Mouse (Mus musculus) 3134 (cell line): ENCODE measurements around the gene Ikzf3.

Experiments
- DNase-seq: peaks from one replicate; pipeline ENCODE4 v3.0.0-alpha.2; 2011; ENCODE audit warnings: low spot score; ENCODE audit not compliant: insufficient read length; ENCODE audit errors: extremely low read depth

Gene Ikzf3

DNA sequence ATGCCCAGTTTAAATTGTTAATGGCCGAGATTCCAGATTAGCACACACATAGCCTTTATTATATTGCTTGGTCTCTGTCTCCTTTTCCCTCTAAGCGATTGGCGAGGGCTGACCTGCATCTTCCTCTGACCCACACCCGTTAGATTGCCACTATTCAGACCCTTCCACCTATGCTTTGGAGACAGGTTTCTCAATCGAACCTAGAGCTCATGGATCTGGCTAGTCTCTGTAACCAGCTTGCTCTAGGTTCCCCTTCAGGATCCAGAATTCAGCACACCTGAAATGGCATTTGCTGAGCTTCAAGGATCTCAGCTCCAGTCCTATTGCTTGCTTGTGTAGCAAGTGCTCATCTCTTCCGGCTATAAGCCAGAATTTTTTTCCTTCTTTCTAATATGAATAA, 23.6 kb upstream of the Ikzf3 start:
- no peak for DNase-seq

GRCm38 (mm10) chr11:98568326-98568725, 22.5 kb upstream of the Ikzf3 start:
- no peak for DNase-seq

GRCm38 (mm10) chr11:98563921-98564414, 18.1 kb upstream of the Ikzf3 start:
- DNase-seq = no peak

GRCm38 (mm10) chr11:98563025-98563424, 17.2 kb upstream of the Ikzf3 start:
- DNase-seq = no peak

GRCm38 (mm10) chr11:98560942-98561341, 15.1 kb upstream of the Ikzf3 start:
- no peak for DNase-seq

DNA sequence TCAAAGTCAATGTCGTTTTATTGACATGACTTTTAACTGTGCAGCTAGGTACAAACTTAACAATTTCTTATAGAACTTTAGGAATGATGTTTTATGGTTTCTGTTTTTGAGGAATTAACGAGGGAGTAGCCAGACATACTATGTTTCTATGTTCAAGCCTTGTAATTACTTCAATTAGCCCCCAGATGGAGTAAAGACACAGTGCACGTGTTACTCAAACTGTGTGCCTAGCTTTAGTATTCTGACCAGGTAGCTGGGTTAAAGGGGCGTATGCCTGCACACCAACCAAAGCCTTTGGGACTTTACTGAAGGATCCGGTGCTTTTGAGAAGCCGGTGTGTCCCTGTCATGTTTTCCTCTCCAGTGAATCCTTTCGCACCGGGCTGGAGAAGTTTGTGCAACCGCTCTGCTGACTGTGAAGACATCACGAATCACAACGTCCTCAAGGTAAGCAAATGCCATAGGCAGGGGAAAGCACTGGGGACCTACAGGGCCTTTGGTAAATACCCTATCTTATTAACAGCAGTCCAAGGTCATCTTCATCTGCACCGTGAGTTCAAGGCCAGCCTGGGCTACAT, 9.4 kb upstream of the Ikzf3 start:
- DNase-seq = no peak

- DNase-seq = no peak
Observed at GRCm38 (mm10) chr11:98553966-98554365, 8.1 kb upstream of the Ikzf3 start.

DNA sequence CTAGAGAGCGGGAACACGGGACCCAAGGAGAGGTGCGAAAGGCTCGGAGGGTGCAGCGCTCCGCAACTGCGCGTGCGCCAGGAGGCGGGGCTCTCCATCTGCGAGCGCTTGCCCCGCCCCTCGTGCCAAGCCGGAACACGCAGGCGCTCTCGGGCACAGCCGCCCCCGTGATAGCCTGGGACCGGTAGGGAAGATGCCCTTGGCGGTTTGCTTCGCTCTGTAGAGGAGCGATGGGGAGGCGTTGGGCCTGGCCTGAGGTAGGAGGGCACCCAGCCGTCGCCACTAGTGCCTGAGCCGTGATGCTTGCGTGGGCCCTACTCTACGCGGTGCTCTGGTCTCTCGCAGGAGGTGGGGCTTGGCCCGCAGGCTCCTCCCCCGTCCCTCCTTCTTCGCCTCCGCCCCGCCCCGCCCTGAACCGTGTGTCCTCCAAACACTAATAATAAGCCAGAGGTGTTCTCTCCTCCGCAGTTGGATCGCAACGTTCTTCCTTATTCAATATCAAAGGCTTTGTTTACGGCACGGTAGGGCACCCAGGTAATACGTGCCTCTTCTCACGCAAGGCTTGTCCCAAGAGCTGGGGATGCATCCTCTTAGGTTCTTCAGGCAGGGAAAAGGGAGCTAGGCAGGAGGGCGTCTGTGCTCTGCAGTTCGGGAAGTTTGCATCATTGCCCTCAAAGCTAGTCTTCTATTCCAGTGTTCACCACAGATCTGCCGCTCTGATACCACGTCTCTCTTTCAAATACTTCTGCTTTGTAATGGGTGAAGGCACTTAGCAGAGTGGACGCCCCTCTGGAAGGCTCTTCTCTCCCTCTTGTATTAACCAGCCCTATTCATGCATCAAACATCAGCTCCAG, 5.4 kb upstream of the Ikzf3 start, which contains the start of gene Zpbp2:
TSS of gene Zpbp2 (plus strand) at position 123 of the 854 bp plus-strand sequence.
- peak; percentile 25 for DNase-seq

GRCm38 (mm10) chr11:98550311-98550974, 4.6 kb upstream of the Ikzf3 start:
- no peak for DNase-seq

- DNase-seq = no peak
Observed at GRCm38 (mm10) chr11:98549363-98549762, 3.5 kb upstream of the Ikzf3 start.

DNA sequence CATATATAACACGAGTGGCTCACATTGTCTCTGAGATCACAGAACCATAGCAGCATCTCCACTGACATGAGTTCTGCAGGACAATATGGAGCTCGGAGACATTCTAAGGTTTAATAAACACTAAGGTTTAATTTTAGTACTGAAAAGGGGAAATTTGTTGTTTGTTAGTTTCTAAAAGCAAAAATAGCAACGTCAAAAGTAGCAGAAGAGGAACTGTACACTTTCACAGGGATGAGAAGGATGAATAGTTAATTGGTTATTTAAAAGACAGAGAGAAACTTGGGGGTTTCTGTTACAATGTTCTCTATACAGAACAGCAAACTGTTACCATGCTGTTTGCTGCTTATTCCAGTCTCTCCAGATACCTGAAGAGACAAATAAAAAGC, 1.5 kb upstream of the Ikzf3 start:
- no peak for DNase-seq

DNA sequence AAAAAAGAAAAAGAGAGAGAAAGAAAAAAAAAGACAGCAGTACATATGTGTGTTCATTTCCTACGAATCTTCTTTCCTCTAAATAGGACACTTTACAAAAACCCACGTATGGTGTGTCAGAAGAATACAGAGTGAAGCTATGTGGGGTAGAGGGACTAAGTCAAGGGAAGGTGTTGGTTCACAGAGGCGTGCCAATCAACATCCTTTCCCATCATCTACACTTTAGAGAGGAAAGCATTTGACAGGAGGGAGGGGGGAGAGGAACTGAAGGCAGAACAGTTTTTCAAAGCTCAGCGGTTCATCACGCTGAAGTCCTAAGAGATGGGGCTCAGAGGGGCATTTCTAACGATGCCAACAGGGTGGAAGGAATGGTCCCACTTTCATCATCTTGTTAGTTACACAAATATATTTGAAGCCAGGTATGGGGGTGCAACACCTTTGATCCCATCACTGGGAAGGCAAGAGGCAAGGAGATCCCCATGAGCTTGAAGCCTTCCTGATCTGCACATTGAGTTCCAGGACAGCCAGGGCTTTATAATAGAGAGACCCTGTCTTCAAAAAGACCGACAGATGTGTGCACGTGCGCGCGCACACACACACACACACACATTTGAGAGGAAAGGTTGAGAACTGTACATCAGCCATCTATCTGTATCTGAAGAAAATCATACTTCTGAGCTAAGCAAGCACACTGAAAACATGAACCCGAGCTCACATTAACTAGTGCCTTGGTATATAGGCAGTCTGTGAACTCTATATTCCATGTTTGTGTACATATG, 887 bp upstream of the Ikzf3 start:
- no peak for DNase-seq

DNA sequence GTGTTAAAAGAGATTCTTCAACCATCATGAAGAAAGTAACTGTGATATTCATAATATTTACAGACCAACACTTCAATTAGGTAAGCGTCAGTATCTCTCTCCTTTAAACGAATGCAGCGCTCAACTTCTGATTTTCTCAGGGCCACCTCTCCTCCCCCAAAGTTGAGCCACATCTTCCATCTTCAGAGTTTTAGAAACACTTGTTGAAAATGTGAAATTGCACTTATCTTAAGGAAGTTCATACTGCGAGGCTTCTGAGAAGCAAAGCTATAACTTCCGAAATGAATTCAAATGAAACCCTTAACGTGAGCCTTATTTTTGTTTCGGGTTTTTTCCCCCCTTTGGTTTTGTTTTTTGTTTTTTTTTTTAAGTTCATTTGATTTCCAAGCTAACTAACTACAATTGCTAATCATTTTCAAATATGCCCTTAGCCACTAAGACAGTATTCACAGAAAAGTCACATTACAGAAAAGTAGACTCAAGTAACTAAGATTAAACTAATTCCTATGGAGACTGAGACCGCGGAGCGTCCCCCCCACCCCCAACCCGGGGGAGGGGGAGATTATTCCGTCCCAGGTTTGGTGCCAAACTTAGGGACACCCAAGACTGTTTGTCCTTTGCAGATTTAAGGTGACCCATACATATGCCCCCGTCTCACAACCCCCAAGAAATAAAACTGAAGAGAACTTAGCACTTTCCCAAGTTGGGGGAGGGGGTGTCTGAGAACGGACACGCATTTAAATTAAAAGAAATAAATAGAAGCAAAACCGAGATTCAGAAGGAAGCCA, 747 bp downstream of the Ikzf3 start:
- peak; percentile 14 for DNase-seq

GRCm38 (mm10) chr11:98543414-98543813, 2.4 kb downstream of the Ikzf3 start:
- no peak for DNase-seq

- no peak for DNase-seq
Observed at GRCm38 (mm10) chr11:98542553-98542952, 3.3 kb downstream of the Ikzf3 start.

GRCm38 (mm10) chr11:98540319-98540718, 5.5 kb downstream of the Ikzf3 start:
- DNase-seq = no peak

GRCm38 (mm10) chr11:98537480-98538034, 8.3 kb downstream of the Ikzf3 start:
- no peak for DNase-seq

- DNase-seq = no peak
Observed at GRCm38 (mm10) chr11:98526824-98527461, 18.9 kb downstream of the Ikzf3 start.

DNA sequence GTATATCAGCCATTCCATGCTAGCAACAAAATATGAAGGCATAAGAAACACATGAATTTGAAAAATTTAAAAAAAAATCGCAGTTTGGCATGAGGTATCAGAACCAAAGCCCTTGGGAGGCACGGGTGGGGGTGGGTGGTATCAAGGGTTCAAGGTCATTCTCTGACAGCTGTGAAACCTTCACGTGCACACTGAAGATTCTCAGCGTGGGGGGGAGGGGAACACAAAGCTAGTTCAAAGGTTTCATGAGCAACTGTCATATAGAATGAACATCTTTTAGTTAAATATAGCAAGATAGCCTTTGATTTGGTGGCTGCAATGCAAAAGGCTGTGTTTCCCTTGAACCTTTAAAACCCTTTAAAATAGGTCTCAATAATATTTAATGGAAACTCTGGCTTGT, 20.7 kb downstream of the Ikzf3 start:
- no peak for DNase-seq
